Mouse (Mus musculus): ENCODE measurements around the gene Tpt1.
"Not testable (repeated sequence)": the region's sequence is repeated elsewhere in the genome, so short reads cannot be mapped to it uniquely, and the experiment has no call there.

Gene Tpt1

DNA sequence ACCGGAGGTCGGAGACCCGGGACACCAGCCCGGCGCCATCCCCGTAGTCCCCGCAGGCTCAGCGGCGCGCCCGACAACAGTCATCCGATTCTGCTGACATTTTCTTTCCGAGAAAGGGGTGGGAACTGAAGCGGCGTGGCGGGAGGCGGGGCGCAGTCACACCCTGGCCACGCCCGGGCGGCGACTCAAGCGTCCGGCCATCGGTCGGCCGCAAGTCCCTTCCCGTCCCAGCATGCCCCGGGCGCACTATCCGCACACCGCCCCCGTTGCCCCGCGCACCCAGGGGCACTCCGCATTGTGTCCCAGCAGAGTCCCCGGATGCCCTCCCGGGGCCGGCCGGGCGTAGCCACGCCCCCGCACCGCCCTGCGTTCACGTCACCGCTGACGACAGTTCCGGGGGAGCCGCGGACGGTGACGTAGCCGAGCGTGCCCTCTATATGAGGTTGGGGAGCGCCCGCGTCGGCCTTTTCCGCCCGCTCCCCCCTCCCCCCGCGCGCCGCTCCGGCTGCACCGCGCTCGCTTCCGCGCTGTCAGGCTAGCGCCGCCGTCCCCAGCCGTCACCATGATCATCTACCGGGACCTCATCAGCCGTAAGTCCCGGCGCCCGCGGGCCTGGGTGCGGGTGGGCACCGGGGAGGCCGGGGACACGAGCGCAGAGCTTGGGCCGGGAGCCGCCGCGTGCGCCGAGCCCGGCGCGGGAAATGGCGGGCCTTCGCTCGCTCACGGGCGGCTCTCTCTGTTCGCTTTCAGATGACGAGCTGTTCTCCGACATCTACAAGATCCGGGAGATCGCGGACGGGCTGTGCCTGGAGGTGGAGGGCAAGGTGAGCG, at the start of gene Tpt1:
Tpt1 (plus strand) TSS at position 227 of the 831 bp plus-strand sequence.
- peak; percentile 99 for DNase-seq

DNA sequence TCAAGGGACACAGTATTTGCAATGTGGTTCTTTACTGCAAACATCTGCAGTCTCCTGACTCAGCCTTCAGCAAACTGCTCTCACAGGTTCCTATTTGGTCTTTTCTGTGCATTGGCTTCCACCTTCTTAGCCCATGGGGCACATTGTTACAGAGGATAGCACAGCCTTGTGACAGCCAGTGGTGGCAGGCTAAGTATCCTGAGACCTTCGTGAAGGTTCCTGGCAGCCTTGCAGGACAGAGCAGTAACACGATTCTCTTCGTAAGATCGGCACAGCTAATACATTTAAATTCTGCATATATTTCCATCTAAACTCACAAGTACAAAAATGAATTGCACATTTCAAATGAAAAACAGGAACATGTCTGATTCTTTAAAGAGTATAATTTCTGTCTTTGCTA, 49.0 kb upstream of the Tpt1 start:
- no peak for DNase-seq

- no peak for DNase-seq
Measured at GRCm38 (mm10) chr14:75797769-75798386, 47.0 kb upstream of the Tpt1 start.

- no peak for DNase-seq
Measured at GRCm38 (mm10) chr14:75807800-75808199, 37.1 kb upstream of the Tpt1 start.

DNA sequence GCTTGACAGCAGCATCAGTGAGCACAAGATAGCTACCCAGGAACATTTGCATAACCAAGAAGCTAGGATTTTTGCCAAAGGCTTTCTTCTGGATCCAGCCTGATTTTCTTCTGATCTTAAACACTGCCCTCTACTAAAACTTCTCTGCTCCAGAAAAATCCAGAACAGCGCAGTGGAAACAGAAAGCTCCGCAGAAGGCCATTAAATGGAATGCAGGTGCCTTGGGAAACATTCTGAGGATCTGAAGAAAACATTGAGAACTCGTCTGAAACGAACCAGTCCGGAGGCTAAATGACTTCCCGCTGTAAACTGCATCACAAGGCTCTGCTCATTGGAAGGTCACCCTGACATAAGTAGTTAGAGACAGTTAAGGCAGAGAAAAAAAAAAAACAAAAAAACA, 35.0 kb upstream of the Tpt1 start:
- DNase-seq: no peak

DNA sequence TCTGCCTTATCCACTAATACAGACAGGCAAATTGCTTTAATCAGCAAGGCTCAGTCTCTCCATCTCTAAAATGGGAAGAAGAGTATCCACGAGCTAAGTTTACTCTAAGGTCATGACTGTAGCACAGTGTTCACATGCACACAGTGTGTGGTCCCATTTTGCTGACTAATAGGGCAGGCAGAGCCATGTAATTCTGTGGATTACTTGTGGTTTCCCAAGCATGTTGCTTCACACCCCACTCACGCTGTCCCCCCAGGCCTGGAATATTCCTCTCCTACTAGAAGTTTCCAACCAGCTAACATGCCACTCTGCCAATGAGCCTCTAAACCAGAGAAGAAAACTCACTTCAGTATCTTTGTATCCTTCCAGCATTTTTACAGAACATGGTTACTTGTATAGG, 26.4 kb upstream of the Tpt1 start:
- DNase-seq: no peak

- DNase-seq: no peak
Measured at GRCm38 (mm10) chr14:75819341-75819740, 25.6 kb upstream of the Tpt1 start.

DNA sequence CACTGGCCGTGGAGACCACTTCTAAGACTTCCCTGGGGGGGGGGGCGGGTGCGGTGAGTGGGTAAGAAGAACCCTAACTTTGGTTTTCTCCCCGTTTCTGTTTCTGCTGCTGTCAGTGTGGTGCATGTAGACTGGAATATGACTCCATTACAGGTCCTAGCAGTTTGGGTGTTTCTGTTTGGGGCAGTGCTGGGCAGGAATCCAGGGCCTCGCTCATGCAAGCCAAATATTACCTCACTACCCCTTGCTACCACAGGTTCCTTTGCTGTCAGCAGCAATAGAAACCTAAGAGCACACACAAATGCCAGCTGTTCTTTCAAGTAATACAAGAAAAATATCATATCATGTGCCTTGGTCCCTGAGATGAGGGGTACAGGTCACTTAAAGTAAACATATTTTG, 24.9 kb upstream of the Tpt1 start:
- no peak for DNase-seq

DNA sequence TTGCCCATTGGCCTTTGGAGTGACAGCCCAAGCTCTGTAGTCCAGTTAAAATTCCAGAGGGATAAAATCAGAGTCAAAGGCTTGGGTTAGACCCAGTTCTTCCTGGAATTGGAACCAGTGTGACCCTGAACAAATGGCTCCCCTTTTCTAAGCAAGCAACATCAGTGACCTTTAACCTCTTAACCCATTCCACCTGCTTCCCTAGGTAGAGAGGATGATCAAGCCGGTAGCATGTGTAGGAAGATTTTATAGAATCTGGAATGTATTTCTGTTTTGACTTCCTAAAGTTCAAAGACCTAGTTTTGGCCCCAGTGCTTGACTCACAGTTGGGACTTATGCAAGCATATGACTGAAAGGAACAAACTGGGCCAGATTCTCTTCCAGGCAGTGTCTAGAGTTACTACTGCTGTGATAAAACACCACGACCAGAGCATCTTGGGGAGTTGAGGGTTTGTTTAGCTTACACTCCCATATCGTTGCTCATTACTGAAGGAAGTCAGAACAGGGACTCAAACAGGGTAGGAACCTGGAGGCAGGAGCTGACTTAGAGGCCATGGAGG, 18.0 kb upstream of the Tpt1 start:
- DNase-seq: no peak

GRCm38 (mm10) chr14:75828221-75828620, 16.7 kb upstream of the Tpt1 start:
- no peak for DNase-seq

DNA sequence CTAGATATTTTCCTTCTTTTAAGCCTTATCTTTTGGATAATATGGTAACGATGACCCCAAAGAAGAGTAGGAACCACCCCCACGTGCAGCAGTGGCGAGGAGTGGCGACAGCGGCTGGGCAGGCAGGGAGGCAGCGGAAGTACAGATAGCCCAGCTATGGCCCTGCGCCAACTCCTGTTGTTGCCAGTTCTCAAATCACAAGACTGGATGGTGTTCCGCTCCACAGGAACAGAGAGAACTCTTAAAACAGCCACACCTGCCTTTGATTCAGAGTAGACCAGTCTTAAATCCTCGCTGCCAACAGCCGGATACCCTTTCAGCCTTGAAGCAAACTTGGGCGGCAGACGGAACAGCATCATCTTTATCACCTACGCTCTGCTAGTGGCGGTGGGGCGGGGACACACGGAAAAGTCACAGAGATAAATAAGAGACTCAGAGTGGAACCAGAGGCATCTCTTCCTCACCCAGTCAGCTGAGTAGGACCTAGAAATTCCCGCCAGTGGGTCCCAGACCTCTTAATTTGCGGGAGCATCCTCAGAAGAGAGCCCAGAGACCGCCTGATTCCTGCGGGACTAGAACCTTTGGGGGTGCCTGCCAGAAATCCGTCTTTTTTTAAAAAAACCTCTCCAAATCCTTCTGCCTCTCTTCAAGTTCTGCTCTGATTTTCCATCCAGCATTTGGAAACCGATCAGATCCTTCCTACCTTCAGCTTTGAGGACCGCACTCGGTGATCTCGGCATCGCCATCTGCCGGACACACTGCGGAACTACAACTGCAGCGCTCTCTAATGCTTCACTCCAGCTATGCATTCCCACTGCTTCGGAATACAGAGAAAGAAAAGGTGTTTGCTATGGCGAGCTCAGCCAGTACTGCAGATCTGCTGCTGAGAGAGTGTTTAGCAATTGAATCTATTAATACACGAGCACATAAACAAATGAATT, 15.8 kb upstream of the Tpt1 start:
- peak; percentile 89 for DNase-seq

- DNase-seq: not testable (repeated sequence)
Measured at GRCm38 (mm10) chr14:75829817-75830216, 15.1 kb upstream of the Tpt1 start.

GRCm38 (mm10) chr14:75832031-75832430, 12.9 kb upstream of the Tpt1 start:
- no peak for DNase-seq

DNA sequence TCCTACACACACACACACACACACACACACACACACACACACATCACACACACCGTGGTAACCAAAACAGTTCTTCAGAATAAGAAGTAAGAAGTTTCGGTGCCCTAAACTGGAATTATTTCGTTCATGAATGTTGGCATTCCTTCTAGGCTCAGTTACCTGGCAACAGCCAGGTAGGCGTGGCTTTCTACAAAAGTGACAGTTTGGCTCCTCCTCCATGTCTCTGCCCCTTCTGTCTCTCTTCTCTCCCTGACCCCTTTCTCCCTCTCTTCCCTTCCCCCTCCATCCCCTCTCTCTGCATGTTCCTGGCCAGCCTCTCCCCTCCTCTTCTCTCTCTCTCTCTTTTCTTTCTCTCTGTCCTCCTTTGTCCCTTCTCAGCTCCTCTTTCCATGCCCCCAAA, 11.9 kb upstream of the Tpt1 start:
- no peak for DNase-seq

- DNase-seq: peak; percentile 11
Measured at GRCm38 (mm10) chr14:75833546-75834250, 11.2 kb upstream of the Tpt1 start.

DNA sequence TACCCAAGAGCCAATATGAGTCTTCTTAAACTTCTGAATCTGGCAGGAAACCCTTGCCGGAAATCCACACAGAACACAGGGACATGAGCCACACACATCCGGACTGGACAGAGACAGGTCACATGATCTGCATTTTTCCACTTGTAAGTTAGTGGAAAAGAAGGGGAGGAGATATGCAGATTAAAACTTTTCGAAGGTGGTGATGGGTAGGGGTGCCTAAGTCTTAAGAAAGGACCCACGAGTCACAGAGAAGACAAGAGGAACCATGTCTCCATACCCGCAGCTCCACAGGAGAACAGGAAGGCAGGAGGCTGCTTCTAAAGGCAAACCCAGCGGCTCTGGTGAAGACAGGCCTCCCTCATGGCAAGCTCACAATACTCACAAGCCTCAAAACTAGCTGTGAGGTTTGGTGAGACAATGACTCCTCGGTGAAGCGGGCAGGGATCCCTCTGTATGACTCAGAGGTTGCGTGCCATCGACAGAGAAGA, 10.6 kb upstream of the Tpt1 start:
- no peak for DNase-seq

- peak; percentile 12 for DNase-seq
Measured at GRCm38 (mm10) chr14:75834739-75835381, 10.0 kb upstream of the Tpt1 start.

GRCm38 (mm10) chr14:75836579-75836978, 8.3 kb upstream of the Tpt1 start:
- no peak for DNase-seq

GRCm38 (mm10) chr14:75837048-75837916, 7.6 kb upstream of the Tpt1 start:
- DNase-seq: peak; percentile 46

- DNase-seq: not testable (repeated sequence)
Measured at GRCm38 (mm10) chr14:75841758-75842157, 3.1 kb upstream of the Tpt1 start.

Data from right cerebral cortex, postnatal 14 days (tissue).